Mouse (Mus musculus) forebrain, embryonic 10.5 days (tissue): Measurements from ENCODE around the gene Pik3ip1. TPM values are rescaled to one million over a fixed set of nuclear protein-coding genes. Genes with fewer than 3 reads are reported as not detected.

Source experiments
- DNase-seq: peaks from one replicate; pipeline ENCODE4 v3.0.0-alpha.2; 2017; ENCODE audit warnings: low spot score; ENCODE audit errors: extremely low spot score
- H3K27ac ChIP-seq: fragments of 300-500 bp; sonication (generic); 2 replicates; pipeline ENCODE4 v1.5.1; 2016; ENCODE audit warnings: mild to moderate bottlenecking
- H3K27me3 ChIP-seq: fragments of 300-500 bp; sonication (generic); 2 replicates; pipeline ENCODE4 v1.6.1; 2016; ENCODE audit warnings: mild to moderate bottlenecking; ENCODE audit not compliant: poor library complexity, severe bottlenecking
- H3K36me3 ChIP-seq: fragments of 300-500 bp; sonication (generic); replicated peaks from 2 replicates; pipeline ENCODE4 v1.6.1; 2016; ENCODE audit warnings: mild to moderate bottlenecking, moderate library complexity
- H3K4me1 ChIP-seq: fragments of 300-500 bp; sonication (generic); 2 replicates; pipeline ENCODE4 v1.6.1; 2016
- H3K4me3 ChIP-seq: fragments of 300-500 bp; sonication (generic); 2 replicates; pipeline ENCODE4 v1.5.1; 2016; ENCODE audit warnings: mild to moderate bottlenecking, moderate library complexity
- H3K9me3 ChIP-seq: fragments of 300-500 bp; sonication (generic); 2 replicates; pipeline ENCODE4 v1.6.1; 2016; ENCODE audit warnings: mild to moderate bottlenecking, moderate library complexity
- WGBS: fragments of 180-500 bp; shearing (Covaris S2); methylation state at CpG from one replicate; pipeline ENCODE4 v1.1.7; 2016; 5-methylcytosine and 5-hydroxymethylcytosine counted together
- polyA plus RNA-seq: library from polyadenylated mRNA; unstranded; fragments of >200 nt; fragmentation: Nextera tagmentation; extraction: Ambion mirVana; gene quantifications from 2 replicates; pipeline ENCODE4 v1.2.1, GENCODE M21; 2016

Pik3ip1 gene
- polyA plus RNA-seq, 1 experiment from 2014 or later: 5.6 TPM

GRCm38 (mm10) chr11:3373591-3374292 is 43.5 kb downstream of the Pik3ip1 start:
- Histone ChIP-seq H3K4me1 (peaks cover 64% of the 10 kb centered on the region), H3K36me3 (peaks cover 4% of the 10 kb centered on the region; the same call in 1 of the 2 replicates), H3K4me3 (peak overlapping the region; percentile 21), H3K27me3 (no peaks in the 10 kb centered on the region), H3K27ac (peak overlapping the region; percentile 81), H3K9me3 (no peaks in the 10 kb centered on the region; the same call in 1 of the 2 replicates)
- WGBS: 41% methylated on average over 7 of the region's 7 CpGs
- DNase-seq: peak; percentile 50

- H3K4me3 ChIP-seq: peak overlapping the region; percentile 21
- no peaks in the 10 kb centered on the region for H3K27me3 ChIP-seq
- H3K27ac ChIP-seq: peak overlapping the region; percentile 81
- H3K9me3 ChIP-seq: no peaks in the 10 kb centered on the region; the same call in 1 of the 2 replicates
- H3K4me1 ChIP-seq: peaks cover 60% of the 10 kb centered on the region
- DNase-seq: no peak
- peaks cover under 1% of the 10 kb centered on the region; the same call in 1 of the 2 replicates for H3K36me3 ChIP-seq
- WGBS: 11% methylated on average over 7 of the region's 7 CpGs
Observed at GRCm38 (mm10) chr11:3374293-3374645, 44.1 kb downstream of the Pik3ip1 start.

- H3K27me3 ChIP-seq: no peaks in the 10 kb centered on the region
- no peaks in the 10 kb centered on the region; the same call in 1 of the 2 replicates for H3K9me3 ChIP-seq
- DNase-seq: no peak
- peaks cover 56% of the 10 kb centered on the region for H3K4me1 ChIP-seq
- WGBS: 70% methylated on average over 12 of the region's 12 CpGs
- H3K36me3 ChIP-seq: no peaks in the 10 kb centered on the region
- H3K27ac ChIP-seq: peak overlapping the region; percentile 81
- H3K4me3 ChIP-seq: peak overlapping the region; percentile 21; the same call in 1 of the 2 replicates
Observed at GRCm38 (mm10) chr11:3374741-3375140, 44.5 kb downstream of the Pik3ip1 start.

- Histone ChIP-seq H3K4me1 (peaks cover 24% of the 10 kb centered on the region), H3K36me3 (peaks cover 29% of the 10 kb centered on the region), H3K27ac (no peak overlapping the region), H3K9me3 (peaks cover 7% of the 10 kb centered on the region; the same call in 1 of the 2 replicates), H3K27me3 (no peaks in the 10 kb centered on the region), H3K4me3 (no peak overlapping the region)
- no peak for DNase-seq
- WGBS: 92% methylated on average over 4 of the region's 4 CpGs
Observed at GRCm38 (mm10) chr11:3379427-3379826, 49.2 kb downstream of the Pik3ip1 start.

GRCm38 (mm10) chr11:3381148-3381814 is 51.1 kb downstream of the Pik3ip1 start:
- H3K27me3 ChIP-seq: no peaks in the 10 kb centered on the region
- 91% methylated on average over 6 of the region's 6 CpGs for WGBS
- H3K27ac ChIP-seq: no peak overlapping the region
- H3K4me3 ChIP-seq: no peak overlapping the region
- H3K4me1 ChIP-seq: peaks cover 7% of the 10 kb centered on the region
- H3K9me3 ChIP-seq: peaks cover 7% of the 10 kb centered on the region; the same call in 1 of the 2 replicates
- H3K36me3 ChIP-seq: peaks cover 39% of the 10 kb centered on the region
- DNase-seq: no peak

GRCm38 (mm10) chr11:3382602-3383594 is 52.7 kb downstream of the Pik3ip1 start:
- H3K4me3 ChIP-seq: no peak overlapping the region
- no peak for DNase-seq
- WGBS: 66% methylated on average over 5 of the region's 5 CpGs
- H3K36me3 ChIP-seq: peaks cover 48% of the 10 kb centered on the region
- H3K4me1 ChIP-seq: peaks cover 11% of the 10 kb centered on the region
- H3K9me3 ChIP-seq: peaks cover 7% of the 10 kb centered on the region; the same call in 1 of the 2 replicates
- no peak overlapping the region for H3K27ac ChIP-seq
- H3K27me3 ChIP-seq: no peaks in the 10 kb centered on the region

- Histone ChIP-seq H3K36me3 (peaks cover 71% of the 10 kb centered on the region), H3K4me3 (no peak overlapping the region), H3K4me1 (peaks cover 11% of the 10 kb centered on the region), H3K27me3 (no peaks in the 10 kb centered on the region), H3K9me3 (peaks cover 7% of the 10 kb centered on the region; the same call in 1 of the 2 replicates), H3K27ac (no peak overlapping the region)
- 32% methylated on average over 4 of the region's 4 CpGs for WGBS
- DNase-seq: peak; percentile 71
Observed at GRCm38 (mm10) chr11:3386941-3387368, 56.8 kb downstream of the Pik3ip1 start.

- Histone ChIP-seq H3K4me3 (no peak overlapping the region), H3K9me3 (peaks cover 7% of the 10 kb centered on the region; the same call in 1 of the 2 replicates), H3K27ac (no peak overlapping the region), H3K4me1 (peaks cover 7% of the 10 kb centered on the region), H3K36me3 (peaks cover 69% of the 10 kb centered on the region), H3K27me3 (no peaks in the 10 kb centered on the region)
- no peak for DNase-seq
- 92% methylated on average over 6 of the region's 6 CpGs for WGBS
Observed at GRCm38 (mm10) chr11:3387482-3388196, 57.4 kb downstream of the Pik3ip1 start.

- peaks cover 48% of the 10 kb centered on the region for H3K36me3 ChIP-seq
- peaks cover 11% of the 10 kb centered on the region for H3K4me1 ChIP-seq
- H3K9me3 ChIP-seq: no peaks in the 10 kb centered on the region
- WGBS: 76% methylated on average over 5 of the region's 5 CpGs
- no peak overlapping the region for H3K4me3 ChIP-seq
- no peaks in the 10 kb centered on the region for H3K27me3 ChIP-seq
- no peak for DNase-seq
- 0 out of 2 replicates have a peak overlapping the region, but pooled peaks have one; percentile 2 for H3K27ac ChIP-seq
Observed at GRCm38 (mm10) chr11:3389996-3390395, 59.8 kb downstream of the Pik3ip1 start.

GRCm38 (mm10) chr11:3390789-3391188 is 60.6 kb downstream of the Pik3ip1 start:
- WGBS: 85% methylated on average over 5 of the region's 5 CpGs
- peaks cover 50% of the 10 kb centered on the region for H3K36me3 ChIP-seq
- H3K4me3 ChIP-seq: no peak overlapping the region
- DNase-seq: no peak
- no peaks in the 10 kb centered on the region for H3K27me3 ChIP-seq
- peaks cover 11% of the 10 kb centered on the region for H3K4me1 ChIP-seq
- H3K27ac ChIP-seq: no peak overlapping the region
- no peaks in the 10 kb centered on the region for H3K9me3 ChIP-seq

GRCm38 (mm10) chr11:3392526-3392925 is 62.3 kb downstream of the Pik3ip1 start:
- H3K27me3 ChIP-seq: no peaks in the 10 kb centered on the region
- H3K36me3 ChIP-seq: peaks cover 46% of the 10 kb centered on the region
- no peak overlapping the region for H3K4me3 ChIP-seq
- DNase-seq: no peak
- H3K9me3 ChIP-seq: no peaks in the 10 kb centered on the region
- 91% methylated on average over 8 of the region's 8 CpGs for WGBS
- H3K27ac ChIP-seq: no peak overlapping the region
- peaks cover 20% of the 10 kb centered on the region for H3K4me1 ChIP-seq
